Mouse (Mus musculus) brown adipose tissue, adult 24 weeks (tissue): ENCODE results near the gene Slc5a4b. TPM values are rescaled to one million over a fixed set of nuclear protein-coding genes. Genes with fewer than 3 reads are reported as not detected.
"Not testable (repeated sequence)": the region's sequence is repeated elsewhere in the genome, so short reads cannot be mapped to it uniquely, and the experiment has no call there.

ENCODE experiments used
- H3K27ac ChIP-seq: fragments of 200-500 bp; replicated peaks from 2 replicates; pipeline ENCODE4 v1.5.1; 2012; ENCODE audit warnings: low read depth, mild to moderate bottlenecking, low read length
- H3K4me1 ChIP-seq: fragments of 200-500 bp; 2 replicates; pipeline ENCODE4 v1.6.1; 2012; ENCODE audit warnings: low read length, mixed read lengths; ENCODE audit not compliant: control insufficient read depth, insufficient read depth, insufficient read length
- H3K4me3 ChIP-seq: fragments of 200-500 bp; 2 replicates; pipeline ENCODE4 v1.5.1; 2012; ENCODE audit warnings: low read depth, mild to moderate bottlenecking, low read length, moderate library complexity; ENCODE audit not compliant: insufficient read depth
- polyA plus RNA-seq: library from polyadenylated mRNA; stranded (reverse); fragments of >200 nt; gene quantifications from 2 replicates; pipeline ENCODE4 v1.2.4, GENCODE M21; 2012; ENCODE audit not compliant: missing spikeins, insufficient read depth, insufficient read length

Slc5a4b gene
- not detected in 2 replicates for polyA plus RNA-seq

DNA sequence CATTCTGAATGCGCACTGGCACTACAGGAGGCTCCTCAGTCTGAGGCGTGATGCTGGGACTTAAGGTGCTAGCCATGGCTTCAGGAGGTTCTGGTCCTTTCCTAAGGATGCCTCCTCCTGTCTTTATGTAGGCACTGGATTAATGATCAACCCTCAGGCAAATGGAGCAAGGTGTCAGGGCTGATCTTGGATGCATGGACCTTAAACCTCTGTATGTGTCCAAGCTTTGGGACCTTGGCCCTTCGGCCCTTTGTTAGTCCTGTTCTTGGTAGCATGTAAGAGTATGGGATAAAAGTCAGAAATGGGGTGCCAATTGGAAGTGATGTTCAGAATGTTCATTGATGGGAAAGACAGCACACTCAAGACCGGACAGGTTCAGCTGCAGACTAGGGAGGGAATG, at the start of gene Slc5a4b:
Gene Slc5a4b (minus strand): TSS at position 101 of the 400 bp plus-strand sequence.
- Histone ChIP-seq H3K27ac (no peak within 1 kb of the TSS), H3K4me1 (no peaks in the 10 kb centered on the region), H3K4me3 (no peak within 1 kb of the TSS)

DNA sequence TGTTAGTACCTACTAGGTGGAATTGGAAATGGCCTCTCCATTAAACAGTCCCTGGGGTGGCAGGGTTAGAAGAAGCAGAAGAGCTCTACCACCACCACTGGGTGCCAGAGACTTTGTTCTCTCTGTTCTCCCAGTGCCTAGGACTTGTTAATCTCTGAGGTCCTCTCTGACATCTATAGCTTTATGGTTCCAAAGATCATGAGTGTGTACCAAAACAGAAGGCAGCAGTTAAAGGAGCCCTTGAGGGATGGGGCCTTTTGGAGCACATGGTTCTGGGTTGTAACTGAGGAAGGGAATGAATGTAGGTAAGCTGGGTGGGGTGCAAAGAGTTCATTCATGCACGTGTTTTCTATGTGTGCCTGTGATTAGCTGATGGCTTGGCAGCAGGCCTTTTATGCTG, 47.2 kb upstream of the Slc5a4b start:
- Histone ChIP-seq H3K4me3 (no peak overlapping the region), H3K27ac (no peak overlapping the region), H3K4me1 (no peaks in the 10 kb centered on the region)

DNA sequence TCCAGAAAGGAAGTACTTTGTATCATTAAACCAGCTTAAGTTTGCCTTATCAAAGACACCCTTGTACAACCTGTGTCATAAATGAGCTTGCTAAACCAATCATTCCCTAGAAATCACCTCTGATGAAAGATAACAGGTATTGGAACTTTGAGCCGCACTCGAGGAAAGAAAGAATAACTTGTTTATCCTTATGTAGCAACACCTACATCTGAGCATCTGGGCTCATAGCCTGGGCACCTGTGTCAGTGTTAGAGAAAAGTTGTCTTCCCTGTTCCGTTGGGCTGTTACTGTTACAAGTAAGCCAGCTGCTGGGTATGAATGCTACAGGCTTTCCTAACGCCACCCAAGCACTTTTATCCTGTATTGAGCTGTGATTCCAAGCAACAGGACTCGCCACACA, 46.8 kb upstream of the Slc5a4b start:
- Histone ChIP-seq H3K27ac (no peak overlapping the region), H3K4me3 (no peak overlapping the region), H3K4me1 (no peaks in the 10 kb centered on the region)

DNA sequence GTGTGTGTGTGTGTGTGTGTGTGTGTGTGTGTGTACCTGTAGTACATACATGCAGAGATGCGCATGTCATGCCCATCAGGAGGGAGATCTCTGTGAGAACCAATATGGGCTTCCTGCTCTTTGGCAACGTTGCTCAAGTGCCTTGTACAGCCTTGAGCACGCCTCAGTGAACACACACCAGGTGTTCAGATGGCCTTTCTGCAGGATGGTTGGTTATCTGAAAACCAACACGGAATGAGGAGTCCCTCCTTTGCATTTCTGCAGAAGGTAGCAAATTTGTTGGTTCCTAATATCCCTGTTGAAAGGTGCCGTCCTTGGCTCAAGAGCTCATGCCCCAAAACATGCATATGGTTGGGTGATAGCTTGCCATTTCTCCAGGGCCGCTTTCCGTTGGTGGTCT, 45.1 kb upstream of the Slc5a4b start:
- Histone ChIP-seq H3K27ac (no peak overlapping the region), H3K4me3 (no peak overlapping the region), H3K4me1 (no peaks in the 10 kb centered on the region)

DNA sequence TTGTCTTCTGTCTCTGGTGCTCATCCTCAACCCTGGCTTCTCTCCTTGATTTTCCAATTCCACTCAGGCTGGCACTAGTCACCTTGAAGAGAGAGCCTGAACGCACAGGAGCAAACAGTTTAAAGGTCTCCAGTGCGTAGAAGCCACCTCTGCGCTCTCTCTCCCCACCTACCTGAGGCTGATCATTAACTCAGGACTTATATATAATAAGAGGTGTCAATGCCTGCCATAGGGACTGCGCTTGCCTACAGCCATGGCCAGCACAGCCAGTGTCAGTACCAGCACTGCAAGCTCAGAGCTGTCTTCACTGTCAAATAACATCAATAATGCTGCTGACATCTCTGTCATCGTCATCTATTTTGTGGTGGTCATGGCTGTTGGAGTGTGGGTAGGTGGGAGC, 36.5 kb upstream of the Slc5a4b start, which contains the start of gene Slc5a4a:
Gene Slc5a4a (plus strand): TSS at position 174 of the 400 bp plus-strand sequence.
- Histone ChIP-seq H3K27ac (no peak within 1 kb of the TSS), H3K4me1 (no peaks in the 10 kb centered on the region), H3K4me3 (no peak within 1 kb of the TSS)

DNA sequence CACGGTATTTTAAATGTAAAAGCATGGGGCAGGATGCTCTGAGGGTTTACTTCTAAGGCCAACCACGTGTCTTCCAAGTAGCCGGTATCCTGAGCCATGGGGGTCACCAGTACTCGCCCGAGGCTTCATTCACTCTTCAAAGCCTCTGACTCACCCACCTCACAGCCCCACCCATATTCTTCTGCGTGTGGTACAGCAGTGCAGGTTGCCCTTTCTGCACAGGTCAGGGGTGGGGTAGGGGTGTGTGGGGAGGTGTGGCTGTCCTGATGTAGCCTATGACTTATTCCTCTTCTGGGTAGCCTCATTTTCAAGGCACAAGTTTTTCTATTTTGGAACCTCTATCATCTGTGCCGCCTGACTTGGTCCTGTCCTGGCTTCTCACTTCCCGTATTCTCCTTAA, 36.1 kb upstream of the Slc5a4b start:
- Histone ChIP-seq H3K4me3 (no peak overlapping the region), H3K4me1 (no peaks in the 10 kb centered on the region), H3K27ac (no peak overlapping the region)

DNA sequence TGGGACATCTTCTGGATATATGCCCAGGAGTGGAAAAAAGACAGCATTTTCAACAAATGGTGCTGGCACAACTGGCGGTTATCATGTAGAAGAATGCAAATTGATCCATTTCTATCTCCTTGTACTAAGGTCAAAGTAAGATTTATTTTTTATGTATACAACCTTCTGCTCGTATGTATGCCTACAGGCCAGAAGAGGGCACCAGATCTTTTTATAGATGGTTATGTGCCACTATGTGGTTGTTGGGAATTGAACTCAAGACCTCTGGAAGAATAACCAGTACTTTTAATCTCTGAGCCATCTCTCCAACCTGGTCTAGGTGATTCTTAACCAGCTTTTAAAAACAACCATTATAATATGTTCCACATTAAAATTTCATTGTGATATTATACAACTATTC, 25.6 kb upstream of the Slc5a4b start:
- no peaks in the 10 kb centered on the region for H3K4me1 ChIP-seq

DNA sequence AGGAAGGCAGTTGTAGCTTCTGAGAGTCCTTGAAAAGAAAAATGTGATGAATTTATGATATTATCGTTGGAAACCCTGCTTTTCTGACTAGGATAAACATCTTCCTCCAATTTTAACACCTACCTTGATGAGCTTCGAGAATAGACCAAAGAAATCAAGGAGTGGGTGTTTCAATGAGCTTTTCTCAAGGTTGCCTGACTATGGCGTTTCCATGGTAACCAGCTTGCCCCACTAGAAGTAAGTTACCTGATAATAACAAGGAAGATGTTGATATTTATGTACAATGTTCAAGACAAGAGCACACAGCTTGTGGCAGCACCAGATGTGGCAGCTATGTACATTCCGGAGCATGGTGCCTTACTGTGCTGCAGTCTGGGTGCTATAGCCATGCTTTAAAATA, 21.7 kb upstream of the Slc5a4b start:
- Histone ChIP-seq H3K4me3 (no peak overlapping the region), H3K4me1 (no peaks in the 10 kb centered on the region), H3K27ac (no peak overlapping the region)

More for the DNA sequence above, 25.6 kb upstream of the Slc5a4b start:
- Histone ChIP-seq H3K4me3 (no peak overlapping the region), H3K27ac (no peak overlapping the region)

DNA sequence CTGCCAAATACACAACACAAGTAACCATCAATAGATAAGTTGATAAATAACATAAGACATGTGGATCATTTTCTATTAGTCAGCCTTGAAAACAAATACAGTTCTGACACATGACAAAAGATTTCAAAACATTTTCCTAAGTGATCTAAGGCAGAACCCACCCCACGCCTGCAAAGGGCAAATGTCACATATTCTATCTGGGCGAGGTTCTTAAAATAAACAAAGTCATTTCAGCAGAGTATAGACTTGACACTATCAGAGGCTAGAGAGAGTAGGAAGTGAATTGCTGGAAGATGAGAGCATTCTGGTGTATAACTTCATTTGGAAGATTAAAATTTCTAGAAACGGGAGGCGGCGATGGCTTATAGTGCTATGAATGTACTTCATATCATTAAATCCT, 10.7 kb upstream of the Slc5a4b start:
- Histone ChIP-seq H3K4me3 (no peak overlapping the region), H3K4me1 (no peaks in the 10 kb centered on the region), H3K27ac (no peak overlapping the region)

DNA sequence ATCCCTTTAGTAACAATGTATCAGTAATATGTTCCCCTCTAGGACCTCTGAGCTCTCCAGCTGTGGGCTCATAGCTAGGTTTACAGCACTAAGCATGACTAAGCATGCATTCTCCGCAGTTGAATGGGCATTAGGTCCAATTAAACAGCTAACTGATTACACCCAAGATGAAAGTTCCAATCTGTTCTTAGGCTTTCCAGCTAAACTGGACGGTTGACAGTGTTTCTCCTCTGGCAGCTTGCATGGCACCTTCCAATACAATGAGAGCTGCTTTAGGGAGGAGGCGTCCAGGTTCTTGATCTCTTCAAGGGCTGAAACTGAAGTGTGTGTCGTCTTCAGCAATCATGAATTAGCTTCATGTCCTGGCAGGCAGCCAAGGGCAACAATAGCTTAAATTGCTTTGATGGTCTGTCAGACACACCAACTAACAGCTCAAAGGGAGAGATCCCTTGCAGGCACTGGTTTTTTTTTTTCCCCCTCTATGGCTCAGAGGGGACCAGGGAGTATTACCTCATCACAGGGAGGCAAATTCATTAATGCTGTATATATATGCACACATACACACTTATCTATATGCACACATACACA, 9.5 kb upstream of the Slc5a4b start:
- H3K4me3 ChIP-seq, result no peak overlapping the region
- no peaks in the 10 kb centered on the region for H3K4me1 ChIP-seq
- no peak overlapping the region for H3K27ac ChIP-seq

DNA sequence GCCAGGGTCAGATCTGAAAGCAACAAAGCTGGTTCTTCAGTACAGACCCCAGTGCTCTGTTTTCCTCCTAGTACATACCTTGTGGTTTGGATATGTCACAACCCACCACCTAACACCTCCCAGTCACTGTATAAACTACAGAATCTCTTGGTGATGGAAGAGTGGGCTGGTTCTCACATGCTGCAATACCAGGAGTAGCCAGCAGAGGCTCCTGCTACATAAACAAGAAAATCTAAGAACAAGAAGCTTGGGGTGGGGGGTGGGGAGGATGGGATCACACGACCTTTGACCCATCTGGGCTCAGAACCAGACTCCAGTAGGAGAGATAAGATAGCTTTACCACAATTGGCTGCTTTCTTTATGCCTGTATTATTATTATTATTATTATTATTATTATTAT, 8.0 kb upstream of the Slc5a4b start:
- no peaks in the 10 kb centered on the region for H3K4me1 ChIP-seq
- no peak overlapping the region for H3K27ac ChIP-seq
- no peak overlapping the region for H3K4me3 ChIP-seq

DNA sequence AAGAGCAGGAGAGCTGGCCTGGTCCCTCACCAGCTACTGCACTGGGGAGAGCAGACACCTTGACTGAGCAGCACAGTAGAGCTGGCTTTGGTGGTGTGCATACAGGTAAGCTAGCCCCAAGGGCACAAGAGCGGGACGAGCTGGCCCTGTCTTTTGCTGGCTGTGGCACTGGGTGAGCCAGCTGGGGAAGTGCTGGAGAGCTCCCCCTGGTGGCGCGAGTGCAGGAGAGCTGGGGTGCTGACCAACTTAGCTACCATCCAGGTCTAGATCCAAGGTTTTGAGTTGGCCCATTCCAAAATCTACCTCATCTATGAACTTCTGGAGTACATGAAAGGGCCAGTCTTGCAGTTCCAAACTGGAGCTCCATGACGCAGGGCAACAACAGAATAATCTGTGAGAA, 7.2 kb upstream of the Slc5a4b start:
- no peak overlapping the region for H3K27ac ChIP-seq
- H3K4me1 ChIP-seq, result no peaks in the 10 kb centered on the region

DNA sequence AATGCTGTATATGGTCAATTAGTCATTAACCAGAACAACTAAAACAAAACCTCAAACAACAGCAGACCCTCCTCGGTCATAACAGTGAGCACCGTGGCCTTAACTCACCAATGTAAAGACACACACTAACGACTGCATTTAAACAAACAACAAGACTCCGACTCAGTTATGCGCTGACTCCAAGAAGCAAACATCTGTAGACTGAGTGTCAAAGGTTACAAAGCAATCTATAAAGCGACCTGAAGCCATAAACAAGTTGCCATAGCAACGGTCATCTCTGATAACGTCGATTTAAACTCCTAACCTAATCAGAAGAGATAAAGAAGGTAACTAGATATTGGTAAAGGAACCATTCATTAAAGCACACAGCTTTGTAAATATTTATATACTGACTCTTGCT, 13.4 kb downstream of the Slc5a4b start:
- Histone ChIP-seq H3K4me3 (no peak overlapping the region), H3K27ac (no peak overlapping the region), H3K4me1 (no peaks in the 10 kb centered on the region)

More for the DNA sequence above, 7.2 kb upstream of the Slc5a4b start:
- no peak overlapping the region for H3K4me3 ChIP-seq

DNA sequence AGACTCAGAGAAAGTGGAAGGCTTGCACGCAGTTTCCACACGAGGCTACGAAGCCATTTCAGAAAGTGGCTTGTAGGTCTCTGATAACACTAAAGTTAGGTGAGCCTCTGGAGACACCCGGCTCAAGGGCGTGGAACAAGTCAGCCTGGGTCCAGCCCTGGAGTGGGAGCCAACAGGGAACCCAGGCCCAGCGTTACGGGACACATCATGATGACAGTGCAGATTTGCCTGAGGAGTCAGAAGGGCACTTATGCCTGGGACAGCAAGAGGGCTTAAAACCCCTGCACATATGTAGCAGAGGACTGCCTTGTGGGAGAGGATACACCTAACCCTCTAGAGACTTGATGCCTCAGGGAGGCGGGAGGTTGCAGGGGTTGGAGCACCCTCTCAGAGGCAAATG, 14.2 kb downstream of the Slc5a4b start:
- no peak overlapping the region for H3K4me3 ChIP-seq
- H3K4me1 ChIP-seq, result no peaks in the 10 kb centered on the region
- H3K27ac ChIP-seq, result no peak overlapping the region

DNA sequence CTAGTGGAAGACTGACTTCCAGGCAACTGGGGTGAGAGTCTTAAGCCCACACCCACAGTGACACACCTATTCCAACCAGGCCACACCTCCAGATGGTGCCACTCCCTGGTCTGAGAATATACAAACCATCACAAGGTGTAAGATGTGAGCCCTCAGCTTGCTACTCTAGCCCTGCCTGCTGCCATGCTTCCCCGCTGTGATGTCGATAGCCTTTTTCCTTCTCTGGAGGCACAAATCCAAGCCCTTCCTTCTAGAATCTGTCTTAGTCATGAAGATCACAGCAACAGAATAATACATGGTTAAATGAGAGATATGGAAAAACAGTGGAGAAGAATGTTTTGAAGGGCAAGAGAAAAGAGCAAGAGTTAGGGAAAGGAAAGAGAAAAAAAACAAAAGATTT, 33.8 kb downstream of the Slc5a4b start:
- not testable (repeated sequence) for H3K4me3 ChIP-seq, H3K27ac ChIP-seq, H3K4me1 ChIP-seq

DNA sequence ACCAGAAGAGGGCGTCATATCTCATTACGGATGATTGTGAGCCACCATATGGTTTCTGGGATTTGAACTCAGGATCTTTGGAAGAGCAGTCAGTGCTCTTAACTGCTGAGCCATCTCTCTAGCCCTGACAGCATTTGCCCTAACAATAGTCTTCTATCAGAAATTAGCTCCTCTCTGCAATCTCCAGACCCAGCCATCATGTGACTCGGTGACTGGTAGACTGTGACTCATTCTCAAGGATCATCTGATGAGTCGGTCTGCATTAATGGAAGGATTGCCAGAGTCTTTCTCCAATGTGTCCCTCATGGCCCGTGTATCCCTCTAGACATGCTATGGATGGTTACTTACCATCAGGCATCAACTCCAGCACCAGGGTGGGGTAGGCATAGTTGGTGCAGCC, 38.7 kb downstream of the Slc5a4b start:
- not testable (repeated sequence) for H3K4me3 ChIP-seq, H3K4me1 ChIP-seq

More for the DNA sequence above, 38.7 kb downstream of the Slc5a4b start:
- H3K27ac ChIP-seq, result not testable (repeated sequence)
